Mouse (Mus musculus) kidney, postnatal 10 days (tissue): ENCODE measurements around the gene Olfr358.

Experiments used
- DNase-seq: peaks from one replicate; pipeline ENCODE4 v3.0.0; 2021; ENCODE audit warnings: mixed read lengths

Olfr358 gene

GRCm38 (mm10) chr2:37009235-37009634, at the start of gene Olfr358:
Gene Olfr358 (minus strand): TSS chr2:37009335.
- DNase-seq, result no peak

- DNase-seq, result no peak
These were observed 12.1 kb downstream of the Olfr358 start for GRCm38 (mm10) chr2:36997030-36997429.

- no peak for DNase-seq
These were observed 15.6 kb downstream of the Olfr358 start, which contains the start of gene Olfr357 for GRCm38 (mm10) chr2:36993527-36993926. Gene Olfr357 (plus strand): TSS chr2:36993827.
